Mouse (Mus musculus) adipocyte (in vitro differentiated cells): ENCODE results near the gene Gm42688.

ENCODE experiments used
- DNase-seq: peaks from one replicate; pipeline ENCODE4 v3.0.0-alpha.2; 2016; ENCODE audit warnings: low spot score

The Gm42688 gene

GRCm38 (mm10) chr6:83101316-83101687 is at the start of gene Gm42688, which contains the start of gene Ccdc142:
Gene Gm42688, plus strand, starts transcription at chr6:83101617.
Gene Ccdc142, plus strand, starts transcription at chr6:83101601.
- peak; percentile 91 for DNase-seq

DNA sequence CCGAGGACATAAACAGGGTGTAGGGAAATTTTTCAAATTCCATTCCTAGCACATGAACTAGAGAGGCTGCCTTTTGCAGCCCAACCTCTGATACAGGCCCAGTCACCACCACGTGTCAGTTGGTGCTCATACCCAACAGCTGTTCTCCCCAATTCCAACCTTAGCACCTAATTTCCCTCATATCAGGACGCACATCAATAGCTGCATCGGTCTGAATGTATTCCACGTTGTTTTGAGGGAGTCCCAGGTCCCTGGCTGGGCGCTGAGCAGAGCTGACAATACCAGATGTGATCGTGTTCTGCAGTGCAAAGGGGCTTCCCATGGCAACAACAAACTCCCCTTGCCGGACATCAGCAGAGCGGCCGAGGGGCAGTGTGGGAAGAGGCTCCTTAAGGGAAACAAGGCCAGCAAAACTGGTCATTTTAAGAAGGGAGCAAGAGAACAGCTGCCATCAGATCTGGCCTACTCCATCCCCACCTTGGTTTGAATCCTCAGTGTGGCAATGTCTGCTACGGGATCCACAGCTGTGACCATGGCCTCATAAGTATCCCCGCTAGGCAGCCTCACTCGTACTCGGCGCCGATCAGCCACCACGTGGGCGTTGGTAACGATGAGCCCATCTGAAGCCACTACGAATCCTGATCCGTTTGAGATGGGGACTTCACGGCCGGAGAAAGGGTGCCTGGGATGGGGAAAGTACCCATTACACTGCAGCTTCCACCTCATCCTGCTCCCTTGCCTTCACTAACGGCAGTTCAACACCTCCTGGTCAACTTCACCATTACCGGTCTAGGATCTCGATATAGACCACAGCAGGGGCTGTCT is 48.1 kb upstream of the Gm42688 start:
- DNase-seq = peak; percentile 42

DNA sequence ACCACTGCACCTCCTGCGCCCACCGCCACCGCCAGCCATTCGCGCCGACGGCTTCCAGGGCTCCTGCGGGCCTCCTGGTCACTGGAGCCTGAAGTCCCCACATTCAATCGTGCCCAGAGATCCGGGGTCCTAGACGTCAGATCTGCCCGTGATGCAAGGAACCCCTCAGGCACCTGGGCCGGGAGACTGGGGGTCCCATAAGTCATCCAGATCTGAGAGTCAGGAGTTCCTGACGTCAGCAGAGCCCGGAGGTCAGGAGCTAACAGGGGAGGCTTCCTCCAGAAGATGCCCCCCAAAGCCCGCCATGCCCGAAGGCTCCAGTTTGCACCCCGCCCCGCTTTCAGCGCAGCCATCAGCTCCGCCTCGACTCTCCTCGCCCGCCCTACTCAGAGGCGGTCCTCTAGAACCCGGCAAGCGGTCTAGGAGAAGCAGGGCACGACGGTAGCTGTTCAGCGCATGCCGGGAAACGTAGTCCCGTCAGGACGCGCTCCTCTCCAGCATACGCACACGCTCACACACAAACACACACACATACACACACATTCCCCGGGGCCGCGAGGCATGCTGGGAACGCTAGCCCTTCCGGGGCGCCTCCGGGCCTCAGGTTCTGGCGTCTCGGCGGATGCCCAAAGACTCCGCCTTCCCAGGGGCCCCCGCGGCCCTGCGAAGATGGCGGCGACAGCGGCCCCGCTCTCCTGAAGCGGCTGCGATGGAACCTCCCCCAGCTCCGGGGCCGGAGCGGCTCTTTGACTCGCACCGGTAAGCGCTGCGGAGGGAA is 47.2 kb upstream of the Gm42688 start, which contains the start of gene Aup1:
Gene Aup1 (plus strand): TSS at position 448 of the 778 bp plus-strand sequence.
- peak; percentile 100 for DNase-seq

GRCm38 (mm10) chr6:83054871-83055431 is 46.5 kb upstream of the Gm42688 start, which contains the start of gene Htra2:
Gene Htra2, minus strand, starts transcription at chr6:83055273.
- peak; percentile 46 for DNase-seq

DNA sequence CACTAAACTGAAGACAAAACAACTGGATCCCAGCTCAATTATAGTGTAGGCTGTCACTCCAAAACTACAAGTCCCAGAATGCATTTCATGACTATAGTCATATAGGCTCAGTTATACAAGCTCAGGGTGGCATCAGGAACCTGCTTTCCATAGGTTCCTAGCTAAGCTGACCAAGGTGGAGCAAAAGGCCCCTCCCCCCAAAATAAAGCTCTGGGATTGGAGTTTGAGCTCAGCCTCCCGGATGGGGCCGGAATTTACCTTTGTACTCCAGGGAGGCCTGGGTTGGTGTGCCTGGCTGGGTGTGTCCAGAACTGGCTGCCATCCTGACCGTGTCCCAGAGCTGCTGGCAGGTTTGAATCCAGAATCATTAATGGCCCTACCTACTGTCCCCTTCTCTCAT is 43.6 kb upstream of the Gm42688 start, which contains the start of gene Dqx1:
Gene Dqx1 (plus strand): TSS at position 55 of the 400 bp plus-strand sequence.
- DNase-seq = no peak

- DNase-seq = no peak
Measured at GRCm38 (mm10) chr6:83058725-83059124, 42.7 kb upstream of the Gm42688 start.

DNA sequence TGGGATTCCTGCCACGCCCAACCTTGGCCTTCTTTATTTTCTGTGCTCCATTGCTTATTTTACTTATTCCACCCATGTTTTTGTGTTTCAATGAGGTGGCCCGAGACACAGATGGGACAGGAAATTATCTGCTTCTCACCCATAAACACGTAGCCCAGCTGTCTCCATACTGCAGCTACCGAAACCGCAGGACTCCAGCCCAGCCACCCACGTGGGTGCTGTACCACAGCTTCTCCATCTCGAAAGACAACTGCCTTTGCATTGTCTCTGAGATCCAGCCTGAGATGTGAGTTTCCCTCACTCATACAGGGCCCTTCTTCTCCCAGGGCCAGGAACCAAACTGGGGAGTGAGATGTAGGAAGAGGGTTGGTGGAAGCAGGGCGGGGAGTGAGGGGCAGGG is 35.4 kb upstream of the Gm42688 start:
- no peak for DNase-seq

GRCm38 (mm10) chr6:83066441-83066840 is 35.0 kb upstream of the Gm42688 start:
- no peak for DNase-seq

GRCm38 (mm10) chr6:83068221-83068620 is 33.2 kb upstream of the Gm42688 start:
- DNase-seq = no peak

GRCm38 (mm10) chr6:83068706-83069487 is 32.5 kb upstream of the Gm42688 start:
- no peak for DNase-seq

GRCm38 (mm10) chr6:83069488-83070246 is 31.8 kb upstream of the Gm42688 start:
- DNase-seq = no peak

DNA sequence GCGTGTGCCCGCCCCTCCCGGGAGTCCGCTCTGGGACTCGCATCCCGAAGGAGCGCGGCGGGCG is 31.3 kb upstream of the Gm42688 start, which contains the start of gene Tlx2:
Gene Tlx2 (minus strand): TSS at position 47 of the 64 bp plus-strand sequence.
- DNase-seq = no peak

GRCm38 (mm10) chr6:83070311-83071219 is 30.9 kb upstream of the Gm42688 start:
- DNase-seq = no peak

- DNase-seq = no peak
Measured at GRCm38 (mm10) chr6:83071220-83071619, 30.2 kb upstream of the Gm42688 start.

DNA sequence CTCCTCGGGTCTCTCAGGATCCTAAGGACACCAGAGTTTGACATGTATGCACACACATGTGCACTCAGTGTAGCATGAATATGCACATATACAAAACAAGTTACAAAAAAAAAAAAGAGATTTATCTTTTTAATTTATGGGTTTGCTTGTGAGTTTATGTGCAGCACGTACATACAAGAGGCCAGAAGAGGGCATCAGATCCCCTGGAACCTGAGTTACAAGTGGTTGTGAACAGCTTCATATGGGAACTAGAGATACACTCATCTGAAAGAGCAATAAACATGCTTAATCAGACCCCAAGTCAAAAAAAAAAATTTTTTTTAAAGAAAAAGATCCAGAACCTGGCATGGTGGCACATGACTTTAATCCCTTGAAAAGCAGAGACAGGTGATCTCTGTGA is 26.4 kb upstream of the Gm42688 start:
- DNase-seq = no peak

DNA sequence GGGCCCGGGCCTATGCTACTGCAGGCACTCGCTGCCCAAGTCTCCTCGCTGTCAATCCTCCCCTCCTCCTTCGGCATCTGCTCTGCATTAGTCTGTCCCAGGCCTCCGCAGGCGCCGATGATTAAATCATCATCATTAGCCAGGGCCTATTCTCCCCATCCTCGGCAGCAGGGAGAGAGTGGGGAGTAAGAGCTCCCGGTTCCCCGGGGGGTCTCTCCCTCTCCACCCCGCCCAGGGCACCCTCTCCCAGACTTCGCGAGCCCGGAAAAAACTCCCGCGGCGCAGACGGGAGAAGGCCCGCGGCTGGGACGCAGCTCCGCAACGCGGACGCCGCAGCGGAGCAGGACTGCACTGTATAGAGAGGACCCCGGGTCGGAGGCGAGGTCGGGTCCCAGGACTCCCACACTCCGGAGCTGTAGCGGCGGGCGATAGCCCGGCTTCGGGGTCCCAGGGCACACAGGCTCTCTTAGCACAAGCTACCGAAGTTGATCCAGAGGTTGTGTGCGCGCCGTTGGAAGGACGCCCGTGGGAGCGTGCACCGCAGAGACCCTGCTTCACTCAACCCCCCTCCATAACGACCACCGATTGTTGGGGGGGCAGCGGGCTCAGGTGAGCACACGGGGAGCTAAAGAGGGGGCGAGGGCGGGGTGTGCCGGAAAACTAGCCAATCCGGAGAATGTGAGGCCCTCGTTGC is 23.6 kb upstream of the Gm42688 start, which contains the start of gene Pcgf1:
Gene Pcgf1 (plus strand): TSS at position 240 of the 694 bp plus-strand sequence.
- DNase-seq = peak; percentile 70

- peak; percentile 99 for DNase-seq
Measured at GRCm38 (mm10) chr6:83078324-83078858, 23.0 kb upstream of the Gm42688 start.

GRCm38 (mm10) chr6:83080210-83080609 is 21.2 kb upstream of the Gm42688 start:
- no peak for DNase-seq

- DNase-seq = no peak
Measured at GRCm38 (mm10) chr6:83083497-83083896, 17.9 kb upstream of the Gm42688 start.
